In genomic region chr9:115296738-115297137, GRCm38 (mm10) we compare ENCODE assay signal across 13 mouse cellular contexts. TPM values are rescaled to one million over a fixed set of nuclear protein-coding genes. Genes with fewer than 3 reads are reported as not detected.
A peak's percentile ranks its signal among the peaks of the same experiment; 100 is the strongest.
DNase-seq lines count a peak whose midpoint lies in the region; ATAC-seq and TF ChIP-seq lines count a peak whose summit lies in the region.
"Had no signal": no experiment of that assay in that cellular context is flagged by ENCODE, and none has a peak within 500 bp of the region (broad histone marks: within the 10 kb centered on the region; RNA-seq: fewer than 3 reads in every experiment).

No protein-coding gene starts in this region.

- H3K36me3 ChIP-seq in kidney, adult 2 months (ENCODE audit: control insufficient read depth, insufficient read depth, low read length): no peaks in the 10 kb centered on the region
- peaks cover 2% of the 10 kb centered on the region; the same call in 1 of the 2 replicates for H3K36me3 ChIP-seq in kidney, embryonic 14.5 days (ENCODE audit: control insufficient read depth, insufficient read depth, low read length)
- H3K36me3 ChIP-seq in megakaryocyte, embryonic 14.5 days (replicated peaks; ENCODE audit: low read length): peaks cover 41% of the 10 kb centered on the region
- H3K36me3 ChIP-seq: embryonic facial prominence, embryonic 12.5 days had no signal

- H3K9me3 ChIP-seq in kidney, embryonic 14.5 days (ENCODE audit: control insufficient read depth, low read length): no peaks in the 10 kb centered on the region
- H3K9me3 ChIP-seq in megakaryocyte, embryonic 14.5 days: no peaks in the 10 kb centered on the region
- H3K9me3 ChIP-seq: embryonic facial prominence, embryonic 12.5 days; neural tube, embryonic 12.5 days had no signal

- ATAC-seq in kidney, embryonic 14.5 days (ENCODE audit: low FRiP score, low TSS enrichment): no peak
- ATAC-seq: forebrain, embryonic 16.5 days; hindbrain, embryonic 16.5 days had no signal

- intact Hi-C loops in gastrocnemius, postnatal 14 days (cut with DNase I; ENCODE audit: low total_unique reads): loop anchor here (10.0 kb wide), 1 partner anchor 132 kb away; no protein-coding TSS in a partner anchor

- peak; percentile 13 for DNase-seq in gastrocnemius, postnatal 25 days
- no peak for DNase-seq in gastrocnemius, postnatal 14 days
- peak; percentile 51 for DNase-seq in kidney, adult 2 months
- peak; percentile 33 for DNase-seq in brain, embryonic 14.5 days (ENCODE audit: low read depth)
- DNase-seq in thymus, postnatal 25 days: no peak
- DNase-seq: thymus, adult 18-20 months had no signal

- no peak for TF ChIP-seq POLR2A in kidney, adult 2 months (IDR thresholded peaks at IDR 0.05; ENCODE audit: low read depth, low read length)
- TF ChIP-seq POLR2A in brain, embryonic 14.5 days (IDR thresholded peaks at IDR 0.05; ENCODE audit: borderline replicate concordance, extremely low read depth, insufficient read depth, insufficient read length, poor library complexity, severe bottlenecking): no peak

- no peak overlapping the region for H3K4me3 ChIP-seq in kidney, adult 2 months (ENCODE audit: insufficient read depth, low read depth, low read length)
- no peak overlapping the region for H3K4me3 ChIP-seq in kidney, embryonic 14.5 days (ENCODE audit: low read length)
- peak overlapping the region; percentile 0 for H3K4me3 ChIP-seq in megakaryocyte, embryonic 14.5 days (replicated peaks)
- H3K4me3 ChIP-seq: embryonic facial prominence, embryonic 12.5 days; neural tube, embryonic 12.5 days had no signal

- 43% methylated on average over 7 of the region's 7 CpGs for WGBS in kidney, adult 2 months
- 75% methylated on average over 7 of the region's 7 CpGs for WGBS in kidney, embryonic 14.5 days

- no peak overlapping the region for H3K4me2 ChIP-seq in kidney, embryonic 14.5 days (replicated peaks; ENCODE audit: low read depth, low read length)
- H3K4me2 ChIP-seq: embryonic facial prominence, embryonic 12.5 days; midbrain, embryonic 11.5 days; neural tube, embryonic 12.5 days had no signal

- no peaks in the 10 kb centered on the region for H3K27me3 ChIP-seq in kidney, adult 2 months (replicated peaks; ENCODE audit: control insufficient read depth, insufficient read depth, low read length)
- H3K27me3 ChIP-seq in kidney, embryonic 14.5 days (ENCODE audit: control insufficient read depth, insufficient read depth, low read length): no peaks in the 10 kb centered on the region
- H3K27me3 ChIP-seq in megakaryocyte, embryonic 14.5 days (replicated peaks): no peaks in the 10 kb centered on the region
- H3K27me3 ChIP-seq: embryonic facial prominence, embryonic 12.5 days; neural tube, embryonic 12.5 days had no signal

- no peak overlapping the region for H3K27ac ChIP-seq in kidney, adult 2 months (ENCODE audit: insufficient read depth, low read depth, low read length)
- H3K27ac ChIP-seq in kidney, embryonic 14.5 days (ENCODE audit: low read depth, low read length): no peak overlapping the region
- H3K27ac ChIP-seq: embryonic facial prominence, embryonic 12.5 days; neural tube, embryonic 12.5 days had no signal

- H3K9ac ChIP-seq in kidney, embryonic 14.5 days (ENCODE audit: low read depth, low read length): no peak overlapping the region
- H3K9ac ChIP-seq: embryonic facial prominence, embryonic 12.5 days; neural tube, embryonic 12.5 days had no signal

- no peak for TF ChIP-seq CTCF in kidney, adult 2 months (conservative IDR thresholded peaks at IDR 0.05; ENCODE audit: insufficient read depth, insufficient read length, low read depth, low read length)
- no peak for TF ChIP-seq CTCF in brain, embryonic 14.5 days (IDR thresholded peaks at IDR 0.05; ENCODE audit: borderline replicate concordance, extremely low read depth, insufficient read depth, insufficient read length)

- H3K4me1 ChIP-seq in kidney, adult 2 months (ENCODE audit: control insufficient read depth, insufficient read depth, low read length): peaks cover 19% of the 10 kb centered on the region
- peaks cover 26% of the 10 kb centered on the region for H3K4me1 ChIP-seq in kidney, embryonic 14.5 days (ENCODE audit: control insufficient read depth, insufficient read depth, low read length)
- peaks cover 92% of the 10 kb centered on the region for H3K4me1 ChIP-seq in megakaryocyte, embryonic 14.5 days

RNA-seq across cellular contexts. Expression of gene Stt3b, which starts 13.5 kb away (rescaled TPM):
- 10 to 100 TPM; 67.5 to 69.2 TPM for total RNA-seq in gastrocnemius, postnatal 25 days (2021)
- 10 to 100 TPM; 56.6 to 61.0 TPM for total RNA-seq in gastrocnemius, postnatal 14 days (2021)
- polyA plus RNA-seq in kidney, adult 2 months (2012; rRNA removed): 45.9 and 48.9 TPM in 2 replicates
- 58.6 and 124 TPM in 2 replicates for polyA plus RNA-seq in kidney, embryonic 14.5 days (2014; fragmentation: Nextera tagmentation; extraction: Ambion mirVana)
- 58.1 and 74.2 TPM in 2 replicates for polyA plus RNA-seq in brain, embryonic 14.5 days (2012; rRNA removed)
- polyA plus RNA-seq in megakaryocyte, embryonic 14.5 days (2012; ENCODE audit: insufficient read depth, low replicate concordance): 14.7 and 37.2 TPM in 2 replicates

Comparison
In these comparisons a context has a peak if more than half of its experiments do, and no peak if none do; other contexts are left out.
1. DNase-seq: peak in gastrocnemius, postnatal 25 days (single experiment), kidney, adult 2 months (single experiment) and brain, embryonic 14.5 days (single experiment); none in gastrocnemius, postnatal 14 days (single experiment) and thymus, postnatal 25 days (single experiment).